Mouse (Mus musculus) bone marrow macrophage, adult 2 months (primary cell): ENCODE data around the gene Ptpro. TPM values are rescaled to one million over a fixed set of nuclear protein-coding genes. Genes with fewer than 3 reads are reported as not detected.
"Not testable (repeated sequence)": the region's sequence is repeated elsewhere in the genome, so short reads cannot be mapped to it uniquely, and the experiment has no call there.

Experiments
- H3K27ac ChIP-seq: 2 replicates; pipeline ENCODE4 v1.5.1; 2012; ENCODE audit warnings: low read depth, low read length; ENCODE audit not compliant: insufficient read depth
- H3K4me1 ChIP-seq: 2 replicates; pipeline ENCODE4 v1.6.1; 2012; ENCODE audit warnings: low read length; ENCODE audit not compliant: control insufficient read depth, insufficient read depth
- H3K4me3 ChIP-seq: 2 replicates; pipeline ENCODE4 v1.5.1; 2012; ENCODE audit warnings: mild to moderate bottlenecking, low read length, moderate library complexity; ENCODE audit not compliant: insufficient read depth
- CTCF ChIP-seq: IDR thresholded peaks from 2 replicates; pipeline ENCODE4 v1.5.1; 2012; ENCODE audit warnings: low read depth, mild to moderate bottlenecking, low read length, moderate library complexity
- POLR2A ChIP-seq: IDR thresholded peaks from 2 replicates; pipeline ENCODE4 v1.6.1; 2012; ENCODE audit warnings: mild to moderate bottlenecking, low read depth, low read length, borderline replicate concordance
- polyA plus RNA-seq: library from polyadenylated mRNA; stranded (reverse); fragments of >200 nt; gene quantifications from 2 replicates; pipeline ENCODE4 v1.2.4, GENCODE M21; 2012; ENCODE audit not compliant: missing spikeins, insufficient read depth, insufficient read length

Gene Ptpro
- polyA plus RNA-seq, 1 experiment: 155 TPM

- H3K4me1 ChIP-seq: no peaks in the 10 kb centered on the region
- TF ChIP-seq POLR2A (no peak), CTCF (no peak)
- no peak overlapping the region for H3K4me3 ChIP-seq
- no peak overlapping the region for H3K27ac ChIP-seq
Measured at GRCm38 (mm10) chr6:137437902-137438580, 185.9 kb downstream of the Ptpro start.

GRCm38 (mm10) chr6:137440559-137441486 is 188.7 kb downstream of the Ptpro start:
- Histone ChIP-seq H3K27ac (no peak overlapping the region), H3K4me3 (no peak overlapping the region), H3K4me1 (no peaks in the 10 kb centered on the region)
- TF ChIP-seq CTCF (no peak), POLR2A (no peak)

DNA sequence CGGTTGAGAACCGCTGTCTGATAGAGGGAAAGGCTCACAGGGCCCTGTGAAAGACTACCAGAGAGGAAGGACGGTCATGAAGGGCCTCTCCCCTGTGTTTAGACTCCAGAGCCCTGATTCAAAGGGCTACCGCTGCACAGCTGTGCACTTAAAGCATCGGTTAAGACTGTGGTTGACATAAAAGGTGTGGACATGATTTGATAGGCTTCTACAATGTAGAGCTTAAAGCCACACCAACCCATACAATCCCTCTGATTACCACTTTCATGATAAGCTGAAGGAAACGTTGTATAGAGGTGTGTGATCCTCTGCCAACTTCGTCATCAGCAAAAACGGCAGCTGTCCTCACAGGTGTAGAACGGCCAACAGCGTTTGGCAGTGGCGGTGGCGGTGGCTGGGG is 191.0 kb downstream of the Ptpro start:
- Histone ChIP-seq H3K27ac (no peak overlapping the region), H3K4me3 (no peak overlapping the region), H3K4me1 (no peaks in the 10 kb centered on the region)
- no peak for TF ChIP-seq POLR2A
- TF ChIP-seq CTCF: no peak

GRCm38 (mm10) chr6:137446116-137446515 is 194.0 kb downstream of the Ptpro start:
- not testable (repeated sequence) for H3K4me3 ChIP-seq, H3K27ac ChIP-seq, H3K4me1 ChIP-seq

DNA sequence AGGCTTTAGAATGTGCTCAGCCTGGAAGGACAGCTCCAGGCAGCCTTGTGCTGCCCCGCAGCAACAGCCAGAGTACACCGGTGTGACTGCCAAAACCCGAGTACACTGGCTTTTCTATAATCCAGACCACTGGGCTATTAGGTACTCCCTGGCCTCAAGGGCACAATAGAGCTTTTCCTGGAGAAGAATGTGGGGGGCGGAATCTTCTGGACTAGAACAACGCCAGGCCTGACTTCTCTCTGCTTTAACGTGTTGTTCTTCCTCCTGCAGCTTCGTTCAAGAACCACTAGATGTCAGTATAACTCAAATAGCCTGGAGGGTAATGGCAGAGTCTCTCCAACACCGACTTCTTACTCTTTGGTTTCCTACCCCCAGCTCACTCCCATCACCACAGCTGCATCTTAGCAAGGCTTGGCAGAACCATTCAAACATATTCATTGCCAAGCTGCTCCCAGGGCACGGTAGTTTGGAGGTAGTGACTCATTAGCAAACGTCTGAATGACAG is 203.5 kb downstream of the Ptpro start:
- TF ChIP-seq CTCF (0 out of 2 replicates have a peak, but pooled peaks have one; percentile 42), POLR2A (no peak)
- no peak overlapping the region for H3K4me3 ChIP-seq
- peaks cover 4% of the 10 kb centered on the region for H3K4me1 ChIP-seq
- no peak overlapping the region for H3K27ac ChIP-seq

DNA sequence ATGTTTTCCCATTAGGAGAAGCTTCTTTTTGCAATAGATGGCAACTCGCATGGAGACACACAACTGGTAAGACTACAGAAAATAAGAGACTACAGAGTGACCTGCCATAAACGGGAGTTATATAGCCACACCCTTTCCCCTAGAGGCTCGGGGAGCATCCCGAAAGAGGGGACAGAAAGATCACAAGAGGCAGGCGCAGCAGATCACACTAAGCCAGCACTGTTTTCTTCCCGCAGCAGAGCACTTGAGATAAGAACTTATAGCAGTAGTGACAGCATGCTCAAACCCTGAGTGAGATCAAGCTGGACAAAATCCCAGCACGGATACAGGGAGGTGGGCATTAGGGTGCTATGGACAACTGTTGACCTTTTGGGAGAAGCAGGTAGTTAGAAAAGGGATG is 203.9 kb downstream of the Ptpro start:
- Histone ChIP-seq H3K4me3 (no peak overlapping the region), H3K27ac (no peak overlapping the region), H3K4me1 (peaks cover 4% of the 10 kb centered on the region)
- TF ChIP-seq POLR2A: no peak
- TF ChIP-seq CTCF: no peak

GRCm38 (mm10) chr6:137457210-137457609 is 205.1 kb downstream of the Ptpro start:
- peaks cover 4% of the 10 kb centered on the region for H3K4me1 ChIP-seq
- no peak overlapping the region for H3K4me3 ChIP-seq
- TF ChIP-seq CTCF: no peak
- no peak for TF ChIP-seq POLR2A
- no peak overlapping the region for H3K27ac ChIP-seq

DNA sequence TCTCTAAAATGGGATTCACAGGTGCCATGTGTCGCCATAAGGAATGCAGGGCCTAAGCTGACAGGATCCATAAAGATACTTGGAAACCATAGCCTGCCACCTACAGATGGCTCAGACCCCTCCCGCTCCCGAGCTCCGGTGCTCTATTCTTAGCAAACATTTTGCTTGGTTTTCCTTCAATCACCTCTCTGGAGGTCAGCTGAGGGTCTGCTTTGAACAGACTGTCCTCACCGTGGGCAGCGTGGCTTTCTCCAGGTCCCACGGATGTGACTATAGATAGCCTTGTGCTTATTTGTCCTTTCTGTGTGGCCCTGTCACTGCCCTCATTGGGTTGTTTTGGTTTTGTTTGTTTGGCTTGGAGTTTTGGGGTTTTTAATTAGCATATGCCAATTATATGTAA is 206.0 kb downstream of the Ptpro start:
- Histone ChIP-seq H3K27ac (no peak overlapping the region), H3K4me1 (peaks cover 4% of the 10 kb centered on the region), H3K4me3 (no peak overlapping the region)
- TF ChIP-seq POLR2A (no peak), CTCF (no peak)

DNA sequence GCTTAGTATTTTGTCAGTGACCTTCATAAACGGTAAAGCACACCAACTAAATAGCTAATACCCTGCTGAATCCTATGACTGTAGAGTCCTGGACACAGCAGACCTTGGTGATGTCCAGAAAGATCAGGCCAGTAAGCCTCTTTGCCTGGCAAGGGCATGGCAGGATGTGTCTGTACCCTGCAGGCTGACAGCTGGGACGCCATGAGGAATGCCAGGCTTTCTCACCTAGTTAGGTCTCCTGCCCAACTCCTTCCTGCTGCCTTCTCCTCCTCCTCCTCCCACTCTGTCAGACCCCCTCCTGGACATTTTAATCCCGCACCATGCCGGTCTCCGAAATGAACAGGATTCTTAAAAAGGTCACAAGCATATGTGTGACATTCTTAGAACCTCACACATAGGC is 211.7 kb downstream of the Ptpro start:
- Histone ChIP-seq H3K4me3 (no peak overlapping the region), H3K4me1 (peaks cover 12% of the 10 kb centered on the region), H3K27ac (no peak overlapping the region)
- TF ChIP-seq CTCF: no peak
- no peak for TF ChIP-seq POLR2A

- no peak for TF ChIP-seq CTCF
- TF ChIP-seq POLR2A: no peak
- Histone ChIP-seq H3K4me1 (peaks cover 12% of the 10 kb centered on the region), H3K27ac (no peak overlapping the region), H3K4me3 (no peak overlapping the region)
Measured at GRCm38 (mm10) chr6:137465253-137465652, 213.1 kb downstream of the Ptpro start.

- Histone ChIP-seq H3K4me1 (peaks cover 20% of the 10 kb centered on the region), H3K27ac (no peak overlapping the region), H3K4me3 (no peak overlapping the region)
- TF ChIP-seq POLR2A: no peak
- no peak for TF ChIP-seq CTCF
Measured at GRCm38 (mm10) chr6:137466256-137466655, 214.1 kb downstream of the Ptpro start.
